Mouse (Mus musculus): ENCODE results near the gene 4933425L06Rik. TPM values are rescaled to one million over a fixed set of nuclear protein-coding genes. Genes with fewer than 3 reads are reported as not detected.

4933425L06Rik gene
- polyA plus RNA-seq, 1 experiment from 2014 or later: not detected

- Histone ChIP-seq H3K9me3 (no peaks in the 10 kb centered on the region), H3K4me1 (no peaks in the 10 kb centered on the region), H3K27me3 (replicated peaks) (no peaks in the 10 kb centered on the region), H3K4me2 (replicated peaks) (no peak overlapping the region), H3K36me3 (no peaks in the 10 kb centered on the region), H3K4me3 (no peak overlapping the region), H3K27ac (no peak overlapping the region), H3K9ac (no peak overlapping the region)
- WGBS: 78% methylated on average over 7 of the region's 7 CpGs
- ATAC-seq (ENCODE audit: low FRiP score, low read depth): no peak
Observed at GRCm38 (mm10) chr13:105066890-105067845, 14.8 kb upstream of the 4933425L06Rik start.

- Histone ChIP-seq H3K9ac (no peak overlapping the region), H3K4me2 (replicated peaks) (no peak overlapping the region)
Observed at GRCm38 (mm10) chr13:105089276-105089675, 7.4 kb downstream of the 4933425L06Rik start.

DNA sequence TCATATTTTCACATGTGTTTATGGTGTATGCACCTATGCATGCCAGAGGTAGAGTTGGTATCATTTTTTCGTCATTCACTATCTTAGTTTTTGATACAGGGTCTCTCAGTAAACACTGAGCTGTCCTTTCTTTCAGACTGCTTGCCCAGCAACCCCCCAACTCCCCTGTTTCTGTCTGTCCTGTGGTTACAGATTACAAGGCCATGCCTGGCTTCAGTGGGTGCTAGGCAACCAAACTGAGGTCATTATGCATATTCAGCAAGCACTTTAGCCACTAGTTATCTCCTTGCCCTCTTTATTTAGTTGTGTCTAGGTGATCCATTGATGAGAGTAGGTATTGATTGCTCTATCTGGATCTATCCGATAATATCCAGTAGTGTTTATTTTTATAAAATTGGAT is 14.4 kb downstream of the 4933425L06Rik start:
- WGBS: 83% methylated on average over 2 of the region's 2 CpGs
- Histone ChIP-seq H3K4me1 (no peaks in the 10 kb centered on the region), H3K9me3 (no peaks in the 10 kb centered on the region), H3K36me3 (no peaks in the 10 kb centered on the region), H3K27ac (no peak overlapping the region), H3K4me2 (replicated peaks) (no peak overlapping the region), H3K4me3 (no peak overlapping the region), H3K27me3 (replicated peaks) (no peaks in the 10 kb centered on the region), H3K9ac (no peak overlapping the region)
- no peak for ATAC-seq (ENCODE audit: low FRiP score, low read depth)

More at GRCm38 (mm10) chr13:105089276-105089675, 7.4 kb downstream of the 4933425L06Rik start:
- Histone ChIP-seq H3K27me3 (replicated peaks) (no peaks in the 10 kb centered on the region), H3K9me3 (no peaks in the 10 kb centered on the region), H3K27ac (no peak overlapping the region), H3K4me3 (no peak overlapping the region), H3K36me3 (no peaks in the 10 kb centered on the region), H3K4me1 (no peaks in the 10 kb centered on the region)
- ATAC-seq (ENCODE audit: low FRiP score, low read depth): no peak
- WGBS: 89% methylated on average over 3 of the region's 3 CpGs

DNA sequence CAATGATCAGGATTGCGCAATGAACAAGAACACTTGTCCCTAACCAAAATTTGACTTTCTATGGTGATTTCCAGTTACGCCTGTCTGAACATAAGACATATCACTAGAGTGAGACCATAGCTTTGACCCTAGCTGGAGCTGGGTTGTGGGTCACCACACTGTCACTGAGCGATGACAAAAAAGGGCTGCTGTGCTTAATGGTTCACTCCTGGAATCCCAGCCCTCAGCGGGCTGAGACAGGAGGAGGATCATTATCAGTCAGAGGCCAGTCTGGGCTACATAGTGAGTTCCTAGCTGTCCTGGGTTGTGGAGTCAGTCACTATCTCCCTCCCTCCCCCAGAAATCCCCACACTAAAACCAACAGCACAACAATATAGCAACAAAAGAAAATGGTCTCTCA is 18.8 kb downstream of the 4933425L06Rik start:
- H3K4me1 ChIP-seq: no peaks in the 10 kb centered on the region
- no peak overlapping the region for H3K4me2 ChIP-seq (replicated peaks)
- no peak overlapping the region for H3K4me3 ChIP-seq
- H3K9me3 ChIP-seq: no peaks in the 10 kb centered on the region
- H3K36me3 ChIP-seq: no peaks in the 10 kb centered on the region
- H3K27me3 ChIP-seq (replicated peaks): no peaks in the 10 kb centered on the region
- 79% methylated on average over 4 of the region's 4 CpGs for WGBS
- no peak overlapping the region for H3K27ac ChIP-seq
- ATAC-seq (ENCODE audit: low FRiP score, low read depth): no peak
- no peak overlapping the region for H3K9ac ChIP-seq

DNA sequence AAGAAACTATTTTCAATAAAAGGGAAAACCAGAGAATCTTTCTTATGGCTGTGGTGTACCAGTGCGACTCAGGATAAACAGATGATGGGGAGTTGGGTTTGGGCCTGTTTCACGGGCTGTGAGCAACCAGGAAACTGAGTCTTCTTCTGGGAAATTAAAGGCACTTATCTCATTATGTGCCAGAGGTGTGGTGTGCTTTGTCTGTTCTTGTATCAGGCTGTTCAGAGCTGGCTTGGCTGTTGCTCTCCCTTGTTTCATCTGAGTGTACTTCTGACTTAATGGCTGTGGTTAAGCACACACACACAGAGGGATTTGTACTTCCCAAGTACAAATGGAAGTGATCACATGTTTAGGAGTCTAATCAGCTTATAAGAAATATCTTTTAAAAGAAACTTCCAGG is 22.5 kb downstream of the 4933425L06Rik start:
- Histone ChIP-seq H3K9ac (no peak overlapping the region), H3K36me3 (no peaks in the 10 kb centered on the region), H3K9me3 (no peaks in the 10 kb centered on the region), H3K27me3 (replicated peaks) (no peaks in the 10 kb centered on the region), H3K4me1 (no peaks in the 10 kb centered on the region), H3K4me2 (replicated peaks) (no peak overlapping the region), H3K4me3 (no peak overlapping the region), H3K27ac (no peak overlapping the region)
- ATAC-seq (ENCODE audit: low FRiP score, low read depth): no peak
- WGBS: 81% methylated on average over 2 of the region's 2 CpGs

DNA sequence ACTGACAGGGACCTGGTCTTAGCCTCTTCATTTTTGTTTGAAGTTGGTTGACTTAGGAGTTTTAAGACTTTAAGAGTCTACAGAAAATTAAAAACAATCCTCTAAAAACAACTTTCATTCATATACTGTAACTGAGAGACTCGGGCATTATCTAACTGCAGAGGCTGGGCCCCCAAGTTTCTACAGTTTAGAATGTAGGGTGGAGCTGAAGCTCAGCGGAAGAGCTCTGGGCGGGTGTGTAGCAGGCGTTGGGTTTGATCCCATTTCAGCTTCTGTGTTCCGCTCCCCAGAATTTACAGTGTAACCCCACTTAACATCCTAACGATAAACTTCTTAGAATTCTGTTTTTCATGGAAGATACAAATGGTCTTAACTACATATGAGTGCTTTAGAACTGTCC is 29.7 kb downstream of the 4933425L06Rik start:
- no peak overlapping the region for H3K27ac ChIP-seq
- no peaks in the 10 kb centered on the region for H3K27me3 ChIP-seq (replicated peaks)
- no peak overlapping the region for H3K4me3 ChIP-seq
- no peak overlapping the region for H3K4me2 ChIP-seq (replicated peaks)
- no peaks in the 10 kb centered on the region for H3K36me3 ChIP-seq
- H3K9ac ChIP-seq: no peak overlapping the region
- H3K4me1 ChIP-seq: no peaks in the 10 kb centered on the region
- WGBS: 86% methylated on average over 6 of the region's 6 CpGs
- ATAC-seq (ENCODE audit: low FRiP score, low read depth): no peak
- no peaks in the 10 kb centered on the region for H3K9me3 ChIP-seq

DNA sequence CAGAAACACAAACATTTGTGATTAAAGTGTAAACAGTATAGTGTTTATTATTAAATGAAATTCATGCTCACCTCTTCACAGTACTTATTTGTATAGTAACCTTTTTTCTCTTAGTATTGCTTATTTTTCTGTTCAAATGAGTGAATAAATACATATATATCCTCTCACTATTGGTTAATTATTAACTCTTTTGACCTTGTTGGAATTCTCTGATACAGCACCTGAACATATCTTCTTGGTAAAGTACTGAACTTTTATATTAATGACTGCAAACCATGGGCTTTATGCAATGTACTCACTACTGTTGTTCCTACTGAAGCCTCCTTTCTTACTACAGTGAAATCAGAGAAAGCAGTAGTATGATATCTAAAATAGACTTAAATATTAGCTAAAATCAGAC is 39.7 kb downstream of the 4933425L06Rik start:
- Histone ChIP-seq H3K9ac (no peak overlapping the region), H3K27me3 (replicated peaks) (no peaks in the 10 kb centered on the region)
- no peak for ATAC-seq (ENCODE audit: low FRiP score, low read depth)

DNA sequence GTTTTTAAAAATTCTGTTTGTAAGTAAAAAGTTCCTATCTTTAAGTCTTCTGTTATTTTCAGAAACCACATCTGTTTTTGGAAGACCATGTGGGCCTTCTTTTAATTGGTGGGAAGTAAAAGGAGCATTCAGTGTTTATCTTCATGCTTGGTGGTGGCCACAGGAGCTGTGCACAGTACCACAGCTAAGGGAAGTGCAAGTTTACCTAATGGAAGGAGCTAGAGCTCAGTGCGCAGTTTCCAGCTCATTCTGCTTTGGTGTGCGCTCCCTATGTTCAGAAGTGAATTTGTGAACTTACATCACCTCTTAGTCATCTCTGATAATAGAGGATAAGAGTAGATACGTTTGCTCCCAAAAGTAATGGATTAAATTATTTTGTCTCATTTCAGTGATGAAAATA is 40.2 kb downstream of the 4933425L06Rik start:
- H3K27me3 ChIP-seq (replicated peaks): no peaks in the 10 kb centered on the region
- no peak overlapping the region for H3K4me2 ChIP-seq (replicated peaks)
- no peaks in the 10 kb centered on the region for H3K4me1 ChIP-seq
- no peak overlapping the region for H3K4me3 ChIP-seq
- no peak overlapping the region for H3K9ac ChIP-seq
- no peaks in the 10 kb centered on the region for H3K9me3 ChIP-seq
- no peak overlapping the region for H3K27ac ChIP-seq
- WGBS: 95% methylated on average over 3 of the region's 3 CpGs
- H3K36me3 ChIP-seq: no peaks in the 10 kb centered on the region
- no peak for ATAC-seq (ENCODE audit: low FRiP score, low read depth)

More for the DNA sequence above, 39.7 kb downstream of the 4933425L06Rik start:
- Histone ChIP-seq H3K4me3 (no peak overlapping the region), H3K36me3 (no peaks in the 10 kb centered on the region), H3K4me2 (replicated peaks) (no peak overlapping the region), H3K9me3 (no peaks in the 10 kb centered on the region), H3K27ac (no peak overlapping the region), H3K4me1 (no peaks in the 10 kb centered on the region)

GRCm38 (mm10) chr13:105130080-105130479 is 48.2 kb downstream of the 4933425L06Rik start:
- Histone ChIP-seq H3K4me2 (replicated peaks) (no peak overlapping the region), H3K4me1 (no peaks in the 10 kb centered on the region), H3K36me3 (no peaks in the 10 kb centered on the region), H3K9ac (no peak overlapping the region), H3K27ac (no peak overlapping the region), H3K9me3 (no peaks in the 10 kb centered on the region), H3K4me3 (no peak overlapping the region), H3K27me3 (replicated peaks) (no peaks in the 10 kb centered on the region)
- ATAC-seq (ENCODE audit: low FRiP score, low read depth): no peak
- WGBS: 93% methylated on average over 6 of the region's 6 CpGs

DNA sequence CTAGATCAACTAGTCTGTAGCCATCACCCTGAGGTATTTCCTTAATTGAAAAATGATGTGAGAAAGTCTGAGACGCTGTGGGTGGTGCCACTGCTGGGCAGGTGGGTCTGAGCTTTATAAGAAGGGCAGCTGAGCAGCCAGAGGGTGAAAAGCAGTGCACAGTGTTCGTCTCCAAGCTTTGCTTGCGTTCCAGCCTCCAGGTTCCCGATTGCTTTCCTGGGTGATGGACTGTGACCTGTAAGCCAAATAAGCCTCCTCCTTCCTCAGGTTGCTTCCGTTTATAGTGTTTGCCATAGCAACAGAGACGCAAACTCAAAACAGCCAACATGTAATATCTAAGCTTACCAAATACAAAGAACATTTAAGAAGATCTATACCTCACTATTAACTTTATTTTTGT is 50.4 kb downstream of the 4933425L06Rik start:
- no peak overlapping the region for H3K4me2 ChIP-seq (replicated peaks)
- H3K27ac ChIP-seq: no peak overlapping the region
- H3K9ac ChIP-seq: no peak overlapping the region
- H3K9me3 ChIP-seq: no peaks in the 10 kb centered on the region
- H3K36me3 ChIP-seq: no peaks in the 10 kb centered on the region
- H3K4me3 ChIP-seq: no peak overlapping the region
- WGBS: 83% methylated on average over 6 of the region's 6 CpGs
- no peaks in the 10 kb centered on the region for H3K4me1 ChIP-seq
- H3K27me3 ChIP-seq (replicated peaks): no peaks in the 10 kb centered on the region
- no peak for ATAC-seq (ENCODE audit: low FRiP score, low read depth)

GRCm38 (mm10) chr13:105132776-105133175 is 50.9 kb downstream of the 4933425L06Rik start:
- H3K36me3 ChIP-seq: no peaks in the 10 kb centered on the region
- H3K27me3 ChIP-seq (replicated peaks): no peaks in the 10 kb centered on the region
- no peak overlapping the region for H3K4me2 ChIP-seq (replicated peaks)
- no peak overlapping the region for H3K27ac ChIP-seq
- H3K9me3 ChIP-seq: no peaks in the 10 kb centered on the region
- H3K9ac ChIP-seq: no peak overlapping the region
- WGBS: 86% methylated on average over 2 of the region's 2 CpGs
- no peak for ATAC-seq (ENCODE audit: low FRiP score, low read depth)
- H3K4me1 ChIP-seq: no peaks in the 10 kb centered on the region
- H3K4me3 ChIP-seq: no peak overlapping the region

DNA sequence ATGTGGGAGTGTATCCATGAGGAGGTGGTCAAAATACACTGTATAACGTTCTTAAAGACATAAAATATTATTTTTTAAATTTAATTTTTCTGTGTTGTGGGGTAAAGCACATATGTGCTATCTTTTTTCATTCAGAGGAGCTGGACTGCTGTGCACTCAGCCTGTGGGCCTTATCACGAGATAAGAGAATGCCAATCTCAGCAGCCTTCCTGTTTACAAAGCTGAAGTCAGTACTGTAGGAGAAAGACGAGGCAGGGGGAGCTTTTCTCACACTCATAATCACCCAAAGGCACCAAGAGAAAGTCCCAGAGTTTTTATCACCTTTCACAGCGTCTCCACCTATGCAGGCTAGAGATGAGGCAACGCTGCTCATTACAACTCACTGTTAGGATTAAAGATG is 52.5 kb downstream of the 4933425L06Rik start:
- Histone ChIP-seq H3K4me2 (replicated peaks) (no peak overlapping the region), H3K9me3 (no peaks in the 10 kb centered on the region), H3K27ac (no peak overlapping the region), H3K9ac (no peak overlapping the region), H3K36me3 (no peaks in the 10 kb centered on the region), H3K4me1 (no peaks in the 10 kb centered on the region), H3K27me3 (replicated peaks) (no peaks in the 10 kb centered on the region), H3K4me3 (no peak overlapping the region)
- WGBS: 71% methylated on average over 5 of the region's 5 CpGs
- no peak for ATAC-seq (ENCODE audit: low FRiP score, low read depth)

GRCm38 (mm10) chr13:105139881-105140280 is 58.0 kb downstream of the 4933425L06Rik start:
- Histone ChIP-seq H3K4me1 (no peaks in the 10 kb centered on the region), H3K27ac (no peak overlapping the region), H3K4me3 (no peak overlapping the region), H3K9ac (no peak overlapping the region), H3K4me2 (replicated peaks) (no peak overlapping the region), H3K36me3 (no peaks in the 10 kb centered on the region), H3K27me3 (replicated peaks) (no peaks in the 10 kb centered on the region), H3K9me3 (no peaks in the 10 kb centered on the region)
- ATAC-seq (ENCODE audit: low FRiP score, low read depth): no peak
- WGBS: 84% methylated on average over 4 of the region's 4 CpGs

Data from neural tube, embryonic 12.5 days (tissue).